Mouse (Mus musculus) G1E (cell line): Measurements from ENCODE around the gene Cacna1c.

Source experiments
- CTCF ChIP-seq: IDR thresholded peaks from 2 replicates; pipeline ENCODE4 v1.5.1; 2012; ENCODE audit warnings: low read depth, low read length, inconsistent platforms, mixed read lengths
- GATA2 ChIP-seq: IDR thresholded peaks from 2 replicates; pipeline ENCODE4 v1.6.1; 2012; ENCODE audit warnings: low read depth, low read length, inconsistent platforms, borderline replicate concordance

DNA sequence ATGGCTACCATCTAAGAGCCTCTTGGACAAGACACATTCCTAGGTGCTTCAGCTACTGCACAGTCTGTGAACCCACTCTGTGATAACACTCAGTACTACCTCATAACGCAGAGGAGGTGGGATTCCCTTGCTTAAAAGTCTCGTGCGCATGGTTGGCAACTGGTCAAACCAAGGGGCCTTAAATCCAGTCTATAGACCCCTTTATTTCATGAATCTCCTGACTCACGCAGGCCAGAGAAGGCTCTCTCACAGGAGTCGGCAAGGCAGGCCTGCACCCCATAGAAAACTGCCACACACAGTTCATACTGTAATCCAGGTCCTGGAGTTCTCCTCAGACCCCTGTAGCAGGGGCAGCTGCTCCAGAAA, 273.0 kb downstream of the Cacna1c start:
- no peak for TF ChIP-seq CTCF
- no peak for TF ChIP-seq GATA2
